Mouse (Mus musculus) brain, embryonic 14.5 days (tissue): ENCODE results near the gene H2-DMb1.

Source experiments
- CTCF ChIP-seq: fragments of 200-500 bp; IDR thresholded peaks from 2 replicates; pipeline ENCODE4 v1.5.1; 2012; ENCODE audit warnings: inconsistent platforms, mild to moderate bottlenecking, moderate library complexity, borderline replicate concordance; ENCODE audit not compliant: insufficient read depth, insufficient read length; ENCODE audit errors: extremely low read depth
- POLR2A ChIP-seq: fragments of 200-500 bp; IDR thresholded peaks from 2 replicates; pipeline ENCODE4 v1.6.1; 2012; ENCODE audit warnings: mild to moderate bottlenecking, inconsistent platforms, borderline replicate concordance; ENCODE audit not compliant: poor library complexity, insufficient read depth, insufficient read length, severe bottlenecking; ENCODE audit errors: extremely low read depth

- TF ChIP-seq CTCF (no peak), POLR2A (no peak)
Observed at GRCm38 (mm10) chr17:34138655-34139054, 14.2 kb upstream of the H2-DMb1 start.
